Mouse (Mus musculus): ENCODE measurements around the gene Map2k5.

GRCm38 (mm10) chr9:63308441-63308840, 69.3 kb downstream of the Map2k5 start:
- no peak for TF ChIP-seq CTCF (IDR thresholded peaks at IDR 0.05; ENCODE audit: borderline replicate concordance, extremely low read depth, insufficient read depth, insufficient read length)
- TF ChIP-seq POLR2A (IDR thresholded peaks at IDR 0.05; ENCODE audit: borderline replicate concordance, extremely low read depth, insufficient read depth, insufficient read length, poor library complexity, severe bottlenecking), result no peak

All from brain, embryonic 14.5 days (tissue).